Mouse (Mus musculus) kidney, embryonic 15.5 days (tissue): ENCODE data around the gene Nkrf. TPM values are rescaled to one million over a fixed set of nuclear protein-coding genes. Genes with fewer than 3 reads are reported as not detected.

Experiments used
- ATAC-seq: fragments of 200-750 bp; cut with Nextera tagmentation; replicated peaks from 2 replicates; pipeline ENCODE4 v1.8.0; 2017; ENCODE audit warnings: moderate TSS enrichment; ENCODE audit not compliant: low FRiP score
- H3K27ac ChIP-seq: fragments of 300-500 bp; sonication (generic); 2 replicates; pipeline ENCODE4 v1.5.1; 2015; ENCODE audit warnings: mild to moderate bottlenecking, inconsistent platforms
- H3K27me3 ChIP-seq: fragments of 300-500 bp; sonication (generic); 2 replicates; pipeline ENCODE4 v1.6.1; 2015; ENCODE audit warnings: inconsistent platforms
- H3K36me3 ChIP-seq: fragments of 300-500 bp; sonication (generic); 2 replicates; pipeline ENCODE4 v1.6.1; 2015; ENCODE audit warnings: inconsistent platforms
- H3K4me1 ChIP-seq: fragments of 300-500 bp; sonication (generic); 2 replicates; pipeline ENCODE4 v1.6.1; 2015; ENCODE audit warnings: inconsistent platforms
- H3K4me2 ChIP-seq: fragments of 300-500 bp; sonication (generic); 2 replicates; pipeline ENCODE4 v1.6.1; 2015; ENCODE audit warnings: moderate library complexity, mild to moderate bottlenecking, inconsistent platforms
- H3K4me3 ChIP-seq: fragments of 300-500 bp; sonication (generic); replicated peaks from 2 replicates; pipeline ENCODE4 v1.5.1; 2015; ENCODE audit warnings: mild to moderate bottlenecking, inconsistent platforms
- H3K9ac ChIP-seq: fragments of 300-500 bp; sonication (generic); 2 replicates; pipeline ENCODE4 v1.6.1; 2015; ENCODE audit warnings: mild to moderate bottlenecking, inconsistent platforms
- H3K9me3 ChIP-seq: fragments of 300-500 bp; sonication (generic); replicated peaks from 2 replicates; pipeline ENCODE4 v1.6.1; 2016; ENCODE audit warnings: inconsistent platforms
- WGBS: fragments of 180-500 bp; shearing (Covaris S2); methylation state at CpG from one replicate; pipeline ENCODE4 v1.1.7; 2015; ENCODE audit warnings: mixed read lengths; 5-methylcytosine and 5-hydroxymethylcytosine counted together
- polyA plus RNA-seq: library from polyadenylated mRNA; unstranded; fragments of >200 nt; fragmentation: Nextera tagmentation; extraction: Ambion mirVana; gene quantifications from 2 replicates; pipeline ENCODE4 v1.2.1, GENCODE M21; 2015

Gene Nkrf
- polyA plus RNA-seq, result 1.3 and 1.7 TPM in 2 replicates

- Histone ChIP-seq H3K9me3 (no peaks in the 10 kb centered on the region), H3K4me2 (peak within 1 kb of the TSS; percentile 71), H3K4me1 (peaks cover 7% of the 10 kb centered on the region; the same call in 1 of the 2 replicates), H3K9ac (peak within 1 kb of the TSS; percentile 55), H3K4me3 (peak within 1 kb of the TSS; percentile 58), H3K36me3 (no peaks in the 10 kb centered on the region), H3K27ac (peak within 1 kb of the TSS; percentile 66), H3K27me3 (no peaks in the 10 kb centered on the region)
- ATAC-seq, result peak; percentile 81
- 23% methylated on average over 35 of the region's 47 CpGs for WGBS
Measured at GRCm38 (mm10) chrX:36902321-36903114, at the start of gene Nkrf. Gene Nkrf, minus strand, starts transcription at chrX:36902899.

GRCm38 (mm10) chrX:36941106-36941505 lies 38.4 kb upstream of the Nkrf start:
- Histone ChIP-seq H3K36me3 (0 out of 2 replicates have a peak, but pooled peaks cover 6% of the 10 kb centered on the region), H3K4me3 (no peak overlapping the region), H3K4me1 (no peaks in the 10 kb centered on the region), H3K9ac (no peak overlapping the region), H3K27me3 (no peaks in the 10 kb centered on the region), H3K4me2 (no peak overlapping the region), H3K27ac (no peak overlapping the region), H3K9me3 (no peaks in the 10 kb centered on the region)
- WGBS, result 86% methylated on average over 3 of the region's 3 CpGs
- ATAC-seq, result no peak

- Histone ChIP-seq H3K27me3 (no peaks in the 10 kb centered on the region), H3K4me1 (no peaks in the 10 kb centered on the region), H3K4me2 (no peak overlapping the region), H3K36me3 (0 out of 2 replicates have a peak, but pooled peaks cover 6% of the 10 kb centered on the region), H3K9me3 (no peaks in the 10 kb centered on the region), H3K4me3 (no peak overlapping the region), H3K27ac (no peak overlapping the region), H3K9ac (no peak overlapping the region)
- no peak for ATAC-seq
- WGBS, result 71% methylated on average over 4 of the region's 4 CpGs
Measured at GRCm38 (mm10) chrX:36939806-36940413, 37.2 kb upstream of the Nkrf start.

- Histone ChIP-seq H3K36me3 (no peaks in the 10 kb centered on the region), H3K9me3 (no peaks in the 10 kb centered on the region), H3K27ac (no peak overlapping the region), H3K4me3 (no peak overlapping the region), H3K4me1 (no peaks in the 10 kb centered on the region), H3K9ac (no peak overlapping the region), H3K27me3 (no peaks in the 10 kb centered on the region), H3K4me2 (no peak overlapping the region)
- WGBS, result 54% methylated on average over 7 of the region's 7 CpGs
- peak; percentile 70; the same call in 1 of the 2 replicates for ATAC-seq
Measured at GRCm38 (mm10) chrX:36935326-36935966, 32.7 kb upstream of the Nkrf start.

GRCm38 (mm10) chrX:36930574-36930973 lies 27.9 kb upstream of the Nkrf start:
- WGBS, result 46% methylated on average over 1 of the region's 1 CpGs

GRCm38 (mm10) chrX:36929694-36930093 lies 27.0 kb upstream of the Nkrf start:
- Histone ChIP-seq H3K27ac (no peak overlapping the region), H3K4me3 (no peak overlapping the region), H3K4me2 (no peak overlapping the region), H3K9ac (no peak overlapping the region), H3K4me1 (no peaks in the 10 kb centered on the region), H3K9me3 (no peaks in the 10 kb centered on the region), H3K36me3 (no peaks in the 10 kb centered on the region), H3K27me3 (no peaks in the 10 kb centered on the region)
- 72% methylated on average over 4 of the region's 4 CpGs for WGBS
- no peak for ATAC-seq

More at GRCm38 (mm10) chrX:36930574-36930973, 27.9 kb upstream of the Nkrf start:
- Histone ChIP-seq H3K4me2 (no peak overlapping the region), H3K4me3 (no peak overlapping the region), H3K9ac (no peak overlapping the region), H3K9me3 (no peaks in the 10 kb centered on the region), H3K36me3 (no peaks in the 10 kb centered on the region), H3K27me3 (no peaks in the 10 kb centered on the region), H3K27ac (no peak overlapping the region), H3K4me1 (no peaks in the 10 kb centered on the region)
- ATAC-seq, result no peak

GRCm38 (mm10) chrX:36928791-36929190 lies 26.1 kb upstream of the Nkrf start:
- H3K27ac ChIP-seq, result no peak overlapping the region
- no peak overlapping the region for H3K4me2 ChIP-seq
- H3K4me1 ChIP-seq, result no peaks in the 10 kb centered on the region
- H3K9ac ChIP-seq, result no peak overlapping the region
- no peaks in the 10 kb centered on the region for H3K27me3 ChIP-seq
- H3K36me3 ChIP-seq, result no peaks in the 10 kb centered on the region
- H3K4me3 ChIP-seq, result no peak overlapping the region
- ATAC-seq, result no peak
- WGBS, result 69% methylated on average over 4 of the region's 4 CpGs
- H3K9me3 ChIP-seq, result no peaks in the 10 kb centered on the region

GRCm38 (mm10) chrX:36921346-36921745 lies 18.6 kb upstream of the Nkrf start:
- no peak for ATAC-seq
- Histone ChIP-seq H3K4me3 (no peak overlapping the region), H3K9ac (no peak overlapping the region), H3K4me1 (no peaks in the 10 kb centered on the region), H3K36me3 (no peaks in the 10 kb centered on the region), H3K4me2 (no peak overlapping the region), H3K9me3 (no peaks in the 10 kb centered on the region), H3K27me3 (no peaks in the 10 kb centered on the region), H3K27ac (no peak overlapping the region)
- 84% methylated on average over 4 of the region's 4 CpGs for WGBS

- H3K4me1 ChIP-seq, result no peaks in the 10 kb centered on the region
- WGBS, result 69% methylated on average over 1 of the region's 1 CpGs
- ATAC-seq, result no peak
- H3K4me3 ChIP-seq, result no peak overlapping the region
- no peaks in the 10 kb centered on the region for H3K36me3 ChIP-seq
- H3K9ac ChIP-seq, result no peak overlapping the region
- no peak overlapping the region for H3K4me2 ChIP-seq
- H3K27me3 ChIP-seq, result no peaks in the 10 kb centered on the region
- H3K9me3 ChIP-seq, result no peaks in the 10 kb centered on the region
- no peak overlapping the region for H3K27ac ChIP-seq
Measured at GRCm38 (mm10) chrX:36917749-36918148, 15.1 kb upstream of the Nkrf start.

- no peak overlapping the region for H3K9ac ChIP-seq
- H3K36me3 ChIP-seq, result no peaks in the 10 kb centered on the region
- no peaks in the 10 kb centered on the region for H3K9me3 ChIP-seq
- no peak for ATAC-seq
- no peaks in the 10 kb centered on the region for H3K4me1 ChIP-seq
- H3K27me3 ChIP-seq, result no peaks in the 10 kb centered on the region
- H3K4me2 ChIP-seq, result no peak overlapping the region
- no peak overlapping the region for H3K27ac ChIP-seq
- H3K4me3 ChIP-seq, result no peak overlapping the region
- WGBS, result 51% methylated on average over 12 of the region's 12 CpGs
Measured at GRCm38 (mm10) chrX:36911343-36911742, 8.6 kb upstream of the Nkrf start.

- H3K36me3 ChIP-seq, result no peaks in the 10 kb centered on the region
- no peak for ATAC-seq
- H3K27ac ChIP-seq, result no peak overlapping the region
- peaks cover 7% of the 10 kb centered on the region; the same call in 1 of the 2 replicates for H3K4me1 ChIP-seq
- no peak overlapping the region for H3K4me2 ChIP-seq
- H3K4me3 ChIP-seq, result no peak overlapping the region
- 35% methylated on average over 5 of the region's 5 CpGs for WGBS
- H3K27me3 ChIP-seq, result no peaks in the 10 kb centered on the region
- no peaks in the 10 kb centered on the region for H3K9me3 ChIP-seq
- H3K9ac ChIP-seq, result no peak overlapping the region
Measured at GRCm38 (mm10) chrX:36906539-36906938, 3.8 kb upstream of the Nkrf start.
